Mouse (Mus musculus) embryo, embryonic 10 days (tissue): Measurements from ENCODE around the gene Gm9936.
"Not testable (repeated sequence)": the region's sequence is repeated elsewhere in the genome, so short reads cannot be mapped to it uniquely, and the experiment has no call there.

Experiments used
- DNase-seq: peaks from one replicate; pipeline ENCODE4 v3.0.0-alpha.2; 2015; ENCODE audit warnings: low spot score

The Gm9936 gene

GRCm38 (mm10) chr5:114858582-114858981 lies at the start of gene Gm9936:
Gene Gm9936 (minus strand): TSS chr5:114858682.
- no peak for DNase-seq

- peak; percentile 76 for DNase-seq
Measured at GRCm38 (mm10) chr5:114902413-114902812, 43.9 kb upstream of the Gm9936 start.

- DNase-seq, result no peak
Measured at GRCm38 (mm10) chr5:114898857-114899256, 40.4 kb upstream of the Gm9936 start.

GRCm38 (mm10) chr5:114897374-114897793 lies 38.9 kb upstream of the Gm9936 start:
- DNase-seq, result no peak

- no peak for DNase-seq
Measured at GRCm38 (mm10) chr5:114896688-114897373, 38.3 kb upstream of the Gm9936 start, which contains the start of gene Oasl2. Gene Oasl2 (plus strand): TSS chr5:114896936.

GRCm38 (mm10) chr5:114895542-114895941 lies 37.1 kb upstream of the Gm9936 start:
- DNase-seq, result no peak

GRCm38 (mm10) chr5:114888995-114889394 lies 30.5 kb upstream of the Gm9936 start:
- DNase-seq, result no peak

- no peak for DNase-seq
Measured at GRCm38 (mm10) chr5:114886801-114887200, 28.3 kb upstream of the Gm9936 start.

- DNase-seq, result no peak
Measured at GRCm38 (mm10) chr5:114883022-114883421, 24.5 kb upstream of the Gm9936 start.

GRCm38 (mm10) chr5:114882319-114882718 lies 23.8 kb upstream of the Gm9936 start:
- not testable (repeated sequence) for DNase-seq

GRCm38 (mm10) chr5:114879399-114879798 lies 20.9 kb upstream of the Gm9936 start:
- DNase-seq, result peak; percentile 16

GRCm38 (mm10) chr5:114877487-114877886 lies 19.0 kb upstream of the Gm9936 start:
- no peak for DNase-seq

- DNase-seq, result no peak
Measured at GRCm38 (mm10) chr5:114876331-114876730, 17.8 kb upstream of the Gm9936 start.

- peak; percentile 34 for DNase-seq
Measured at GRCm38 (mm10) chr5:114875858-114876257, 17.4 kb upstream of the Gm9936 start.

GRCm38 (mm10) chr5:114865279-114865678 lies 6.8 kb upstream of the Gm9936 start:
- no peak for DNase-seq

- DNase-seq, result no peak
Measured at GRCm38 (mm10) chr5:114864813-114865212, 6.3 kb upstream of the Gm9936 start.

- no peak for DNase-seq
Measured at GRCm38 (mm10) chr5:114861730-114862129, 3.2 kb upstream of the Gm9936 start.

- DNase-seq, result peak; percentile 95
Measured at GRCm38 (mm10) chr5:114859253-114859652, 771 bp upstream of the Gm9936 start.

GRCm38 (mm10) chr5:114853364-114853763 lies 5.1 kb downstream of the Gm9936 start, which contains the start of gene 4930519G04Rik:
Gene 4930519G04Rik (plus strand): TSS chr5:114853664.
- not testable (repeated sequence) for DNase-seq

- DNase-seq, result no peak
Measured at GRCm38 (mm10) chr5:114851565-114852236, 6.8 kb downstream of the Gm9936 start.

GRCm38 (mm10) chr5:114844371-114844770 lies 14.1 kb downstream of the Gm9936 start:
- DNase-seq, result not testable (repeated sequence)

- DNase-seq, result no peak
Measured at GRCm38 (mm10) chr5:114842674-114843073, 15.8 kb downstream of the Gm9936 start.

- DNase-seq, result not testable (repeated sequence)
Measured at GRCm38 (mm10) chr5:114842155-114842554, 16.3 kb downstream of the Gm9936 start.
